Mouse (Mus musculus) intestine, embryonic 14.5 days (tissue): ENCODE results near the gene Btg1. TPM values are rescaled to one million over a fixed set of nuclear protein-coding genes. Genes with fewer than 3 reads are reported as not detected.
A peak's percentile ranks its signal among the peaks of the same experiment; 100 is the strongest.

Experiments
- ATAC-seq: fragments of 200-750 bp; cut with Nextera tagmentation; replicated peaks from 2 replicates; pipeline ENCODE4 v1.8.0; 2017; ENCODE audit warnings: low read depth, moderate number of reproducible peaks, moderate TSS enrichment, moderate library complexity; ENCODE audit not compliant: low FRiP score, low TSS enrichment
- DNase-seq: peaks from one replicate; pipeline ENCODE4 v3.0.0-alpha.2; 2018; ENCODE audit warnings: low spot score
- H3K27ac ChIP-seq: fragments of 300-500 bp; sonication (generic); 2 replicates; pipeline ENCODE4 v1.5.1; 2014; ENCODE audit warnings: low read depth, mild to moderate bottlenecking, control low read depth
- H3K27me3 ChIP-seq: fragments of 300-500 bp; sonication (generic); replicated peaks from 2 replicates; pipeline ENCODE4 v1.6.1; 2014; ENCODE audit warnings: low read length, control low read depth; ENCODE audit not compliant: control insufficient read depth, insufficient read depth
- H3K36me3 ChIP-seq: fragments of 300-500 bp; sonication (generic); 2 replicates; pipeline ENCODE4 v1.6.1; 2014; ENCODE audit warnings: low read length, control low read depth; ENCODE audit not compliant: control insufficient read depth, insufficient read depth
- H3K4me1 ChIP-seq: fragments of 300-500 bp; sonication (generic); replicated peaks from 2 replicates; pipeline ENCODE4 v1.6.1; 2014; ENCODE audit warnings: low read length, control low read depth, mixed read lengths; ENCODE audit not compliant: control insufficient read depth, insufficient read depth
- H3K4me2 ChIP-seq: fragments of 300-500 bp; sonication (generic); 2 replicates; pipeline ENCODE4 v1.6.1; 2014; ENCODE audit warnings: low read length
- H3K4me3 ChIP-seq: fragments of 300-500 bp; sonication (generic); 2 replicates; pipeline ENCODE4 v1.5.1; 2014; ENCODE audit warnings: low read depth, low read length, control low read depth, mixed read lengths
- H3K9ac ChIP-seq: fragments of 300-500 bp; sonication (generic); 2 replicates; pipeline ENCODE4 v1.6.1; 2014; ENCODE audit warnings: mild to moderate bottlenecking, low read length
- H3K9me3 ChIP-seq: fragments of 300-500 bp; sonication (generic); 2 replicates; pipeline ENCODE4 v1.6.1; 2016; ENCODE audit warnings: low read length, control low read depth; ENCODE audit not compliant: control insufficient read depth
- WGBS: fragments of 180-500 bp; shearing (Covaris S2); extraction: QIAGEN DNeasy Blood & Tissue Kit; methylation state at CpG from one replicate; pipeline ENCODE4 v1.1.7; 2014; 5-methylcytosine and 5-hydroxymethylcytosine counted together
- polyA plus RNA-seq: library from polyadenylated mRNA; unstranded; fragments of >200 nt; fragmentation: Nextera tagmentation; extraction: Ambion mirVana; gene quantifications from 2 replicates; pipeline ENCODE4 v1.2.1, GENCODE M21; 2014

The Btg1 gene
- polyA plus RNA-seq = 77.8 and 82.6 TPM in 2 replicates

GRCm38 (mm10) chr10:96616709-96617116 is at the start of gene Btg1:
Gene Btg1 (plus strand): TSS chr10:96617006.
- no peaks in the 10 kb centered on the region for H3K27me3 ChIP-seq
- no peaks in the 10 kb centered on the region for H3K9me3 ChIP-seq
- peaks cover 19% of the 10 kb centered on the region for H3K36me3 ChIP-seq
- H3K4me3 ChIP-seq = peak within 1 kb of the TSS; percentile 98
- H3K4me2 ChIP-seq = peak within 1 kb of the TSS; percentile 89
- peak within 1 kb of the TSS; percentile 98 for H3K27ac ChIP-seq
- under 1% methylated on average over 37 of the region's 37 CpGs for WGBS
- peak within 1 kb of the TSS; percentile 97 for H3K9ac ChIP-seq
- peaks cover 10% of the 10 kb centered on the region for H3K4me1 ChIP-seq
- ATAC-seq = peak; percentile 95
- DNase-seq = peak; percentile 100

GRCm38 (mm10) chr10:96569469-96569868 is 47.3 kb upstream of the Btg1 start:
- no peak overlapping the region for H3K4me2 ChIP-seq
- no peaks in the 10 kb centered on the region for H3K4me1 ChIP-seq
- H3K27me3 ChIP-seq = no peaks in the 10 kb centered on the region
- WGBS = 79% methylated on average over 8 of the region's 8 CpGs
- no peak overlapping the region for H3K27ac ChIP-seq
- H3K4me3 ChIP-seq = no peak overlapping the region
- peaks cover 6% of the 10 kb centered on the region; the same call in 1 of the 2 replicates for H3K9me3 ChIP-seq
- H3K9ac ChIP-seq = no peak overlapping the region
- DNase-seq (no peak), ATAC-seq (no peak)
- H3K36me3 ChIP-seq = no peaks in the 10 kb centered on the region

GRCm38 (mm10) chr10:96571176-96571575 is 45.6 kb upstream of the Btg1 start:
- H3K9me3 ChIP-seq = peaks cover 6% of the 10 kb centered on the region; the same call in 1 of the 2 replicates
- no peak overlapping the region for H3K27ac ChIP-seq
- ATAC-seq = no peak

GRCm38 (mm10) chr10:96574786-96575185 is 42.0 kb upstream of the Btg1 start:
- no peaks in the 10 kb centered on the region for H3K9me3 ChIP-seq
- ATAC-seq = no peak
- H3K4me1 ChIP-seq = 0 out of 2 replicates have a peak, but pooled peaks cover 5% of the 10 kb centered on the region
- no peak overlapping the region for H3K4me2 ChIP-seq
- no peak for DNase-seq
- no peak overlapping the region for H3K27ac ChIP-seq
- H3K4me3 ChIP-seq = no peak overlapping the region
- 79% methylated on average over 6 of the region's 6 CpGs for WGBS
- H3K36me3 ChIP-seq = no peaks in the 10 kb centered on the region
- H3K9ac ChIP-seq = no peak overlapping the region
- H3K27me3 ChIP-seq = no peaks in the 10 kb centered on the region

More at GRCm38 (mm10) chr10:96571176-96571575, 45.6 kb upstream of the Btg1 start:
- H3K4me1 ChIP-seq = no peaks in the 10 kb centered on the region
- no peaks in the 10 kb centered on the region for H3K27me3 ChIP-seq
- DNase-seq = no peak
- H3K36me3 ChIP-seq = no peaks in the 10 kb centered on the region
- WGBS = 70% methylated on average over 4 of the region's 4 CpGs
- no peak overlapping the region for H3K4me3 ChIP-seq
- no peak overlapping the region for H3K9ac ChIP-seq
- H3K4me2 ChIP-seq = no peak overlapping the region

DNA sequence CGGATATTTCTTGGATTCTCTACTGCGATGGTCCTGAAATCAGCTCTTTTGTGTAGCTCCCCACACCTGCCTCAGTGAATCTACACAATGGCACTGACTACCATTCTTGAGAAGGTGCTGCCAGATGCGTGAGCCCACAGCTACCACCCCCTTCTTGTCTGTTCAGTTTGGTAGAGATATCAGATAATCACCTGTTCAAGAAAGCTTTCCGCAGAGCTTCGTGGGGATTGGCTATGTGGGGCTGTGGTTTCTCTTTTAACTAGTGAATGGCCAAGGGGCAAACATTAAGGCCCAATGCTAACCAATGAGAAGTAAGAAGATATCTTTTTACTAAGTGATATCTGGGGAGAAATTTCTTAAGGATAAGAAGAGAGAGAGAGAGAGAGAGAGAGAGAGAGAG is 41.5 kb upstream of the Btg1 start:
- Histone ChIP-seq H3K4me2 (no peak overlapping the region), H3K27me3 (no peaks in the 10 kb centered on the region), H3K9ac (no peak overlapping the region), H3K36me3 (no peaks in the 10 kb centered on the region), H3K4me1 (peaks cover 5% of the 10 kb centered on the region; the same call in 1 of the 2 replicates), H3K27ac (no peak overlapping the region), H3K9me3 (no peaks in the 10 kb centered on the region), H3K4me3 (no peak overlapping the region)
- 82% methylated on average over 5 of the region's 5 CpGs for WGBS
- ATAC-seq (no peak), DNase-seq (no peak)

- 72% methylated on average over 5 of the region's 5 CpGs for WGBS
- H3K9ac ChIP-seq = no peak overlapping the region
- no peak overlapping the region for H3K4me2 ChIP-seq
- H3K27me3 ChIP-seq = no peaks in the 10 kb centered on the region
- H3K27ac ChIP-seq = no peak overlapping the region
- peaks cover 5% of the 10 kb centered on the region; the same call in 1 of the 2 replicates for H3K4me1 ChIP-seq
- DNase-seq (no peak), ATAC-seq (no peak)
- no peaks in the 10 kb centered on the region for H3K36me3 ChIP-seq
- H3K4me3 ChIP-seq = no peak overlapping the region
- H3K9me3 ChIP-seq = no peaks in the 10 kb centered on the region
Measured at GRCm38 (mm10) chr10:96578924-96579323, 37.9 kb upstream of the Btg1 start.

DNA sequence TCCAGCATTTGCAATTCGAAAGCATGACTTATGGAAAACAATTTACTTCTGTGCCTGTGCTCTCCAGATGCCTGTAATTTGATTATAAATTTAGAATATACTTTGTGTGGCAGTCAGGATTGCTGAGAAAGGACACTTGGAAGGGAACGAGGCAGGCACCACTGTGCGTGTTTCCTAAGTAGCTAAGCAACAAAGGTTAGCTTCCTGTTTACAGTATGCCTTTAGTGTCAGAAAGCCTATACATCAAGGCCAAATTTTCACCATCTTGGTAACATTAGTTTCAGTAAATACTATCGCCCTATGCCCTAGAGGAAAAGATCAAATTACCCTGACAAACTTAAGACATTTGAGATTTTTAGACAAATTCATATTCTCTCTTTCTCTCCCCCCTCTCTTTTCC is 37.4 kb upstream of the Btg1 start:
- no peak overlapping the region for H3K4me2 ChIP-seq
- H3K9me3 ChIP-seq = no peaks in the 10 kb centered on the region
- WGBS = 32% methylated on average over 4 of the region's 4 CpGs
- no peak for DNase-seq
- no peaks in the 10 kb centered on the region for H3K27me3 ChIP-seq
- H3K27ac ChIP-seq = no peak overlapping the region
- H3K9ac ChIP-seq = no peak overlapping the region
- H3K36me3 ChIP-seq = no peaks in the 10 kb centered on the region
- no peak overlapping the region for H3K4me3 ChIP-seq
- ATAC-seq = no peak
- peaks cover 5% of the 10 kb centered on the region; the same call in 1 of the 2 replicates for H3K4me1 ChIP-seq

GRCm38 (mm10) chr10:96580246-96580645 is 36.6 kb upstream of the Btg1 start:
- peak overlapping the region; percentile 16; the same call in 1 of the 2 replicates for H3K27ac ChIP-seq
- peaks cover 5% of the 10 kb centered on the region; the same call in 1 of the 2 replicates for H3K4me1 ChIP-seq
- no peaks in the 10 kb centered on the region for H3K9me3 ChIP-seq
- H3K4me2 ChIP-seq = no peak overlapping the region
- H3K36me3 ChIP-seq = no peaks in the 10 kb centered on the region
- no peaks in the 10 kb centered on the region for H3K27me3 ChIP-seq
- H3K4me3 ChIP-seq = no peak overlapping the region
- DNase-seq = no peak
- WGBS = 49% methylated on average over 7 of the region's 7 CpGs
- no peak for ATAC-seq
- H3K9ac ChIP-seq = no peak overlapping the region

GRCm38 (mm10) chr10:96581232-96581631 is 35.6 kb upstream of the Btg1 start:
- ATAC-seq (no peak), DNase-seq (no peak)
- Histone ChIP-seq H3K4me1 (peaks cover 5% of the 10 kb centered on the region; the same call in 1 of the 2 replicates), H3K36me3 (no peaks in the 10 kb centered on the region), H3K9ac (no peak overlapping the region), H3K9me3 (no peaks in the 10 kb centered on the region), H3K4me2 (no peak overlapping the region), H3K27ac (no peak overlapping the region), H3K27me3 (no peaks in the 10 kb centered on the region), H3K4me3 (no peak overlapping the region)
- 58% methylated on average over 6 of the region's 6 CpGs for WGBS
